8 mouse cellular contexts compared by ENCODE assay signal in the genomic region with DNA sequence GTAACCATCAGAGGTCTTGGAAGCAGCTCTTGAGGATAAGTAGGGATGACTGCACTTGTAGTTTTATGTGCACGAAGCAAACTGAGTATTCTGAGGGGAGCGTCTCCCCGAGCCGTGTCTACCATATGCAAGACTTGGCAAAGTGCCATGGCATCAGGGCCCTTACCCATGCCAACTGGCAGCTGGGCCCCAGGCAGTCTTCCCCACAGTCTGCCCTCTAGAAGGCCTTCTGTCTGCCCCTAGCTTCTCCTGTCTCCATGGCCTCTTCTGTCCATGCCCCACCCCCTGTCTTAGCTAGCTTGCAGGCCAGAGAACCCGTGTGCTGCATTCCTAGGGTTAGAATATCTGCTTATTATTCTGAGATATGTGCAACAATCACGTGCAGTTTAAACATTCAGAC.
A peak's percentile ranks its signal among the peaks of the same experiment; 100 is the strongest.
DNase-seq lines count a peak whose midpoint lies in the region; ATAC-seq and TF ChIP-seq lines count a peak whose summit lies in the region.

No protein-coding gene starts in this region.

- ATAC-seq in intestine, embryonic 15.5 days: peak; percentile 76
- ATAC-seq in intestine, postnatal 0 days: no peak
- ATAC-seq in hindbrain, embryonic 13.5 days (ENCODE audit: low FRiP score): peak; percentile 65
- no peak for ATAC-seq in megakaryocyte progenitor cell, adult 5-6 weeks (replicated peaks; ENCODE audit: poor library complexity)

- TF ChIP-seq CTCF in intestine, postnatal 0 days (IDR thresholded peaks at IDR 0.05; ENCODE audit: low read depth): no peak
- TF ChIP-seq CTCF in brain, embryonic 14.5 days (IDR thresholded peaks at IDR 0.05; ENCODE audit: borderline replicate concordance, extremely low read depth, insufficient read depth, insufficient read length): no peak

- H3K4me1 ChIP-seq in intestine, embryonic 15.5 days (replicated peaks): no peaks in the 10 kb centered on the region
- H3K4me1 ChIP-seq in intestine, postnatal 0 days (replicated peaks; ENCODE audit: control insufficient read depth, insufficient read depth, low read length): peaks cover 4% of the 10 kb centered on the region
- H3K4me1 ChIP-seq in hindbrain, embryonic 13.5 days (replicated peaks): peaks cover 34% of the 10 kb centered on the region

- no peak overlapping the region for H3K9ac ChIP-seq in intestine, embryonic 15.5 days
- no peak overlapping the region for H3K9ac ChIP-seq in intestine, postnatal 0 days (ENCODE audit: low read depth, low read length)
- H3K9ac ChIP-seq in hindbrain, embryonic 13.5 days: no peak overlapping the region

- no peaks in the 10 kb centered on the region for H3K9me3 ChIP-seq in intestine, embryonic 15.5 days
- H3K9me3 ChIP-seq in intestine, postnatal 0 days (ENCODE audit: control insufficient read depth): no peaks in the 10 kb centered on the region
- no peaks in the 10 kb centered on the region for H3K9me3 ChIP-seq in hindbrain, embryonic 13.5 days

- H3K36me3 ChIP-seq in intestine, embryonic 15.5 days: no peaks in the 10 kb centered on the region
- H3K36me3 ChIP-seq in intestine, postnatal 0 days (ENCODE audit: control insufficient read depth, insufficient read depth): no peaks in the 10 kb centered on the region
- H3K36me3 ChIP-seq in hindbrain, embryonic 13.5 days: no peaks in the 10 kb centered on the region

- WGBS in intestine, embryonic 15.5 days: 55% methylated on average over 6 of the region's 6 CpGs
- whole genome bisulfite sequencing in intestine, postnatal 0 days: 45% methylated on average over 6 of the region's 6 CpGs
- 35% methylated on average over 6 of the region's 6 CpGs for WGBS in hindbrain, embryonic 13.5 days

- no peaks in the 10 kb centered on the region for H3K27me3 ChIP-seq in intestine, embryonic 15.5 days (replicated peaks)
- H3K27me3 ChIP-seq in intestine, postnatal 0 days (replicated peaks; ENCODE audit: control insufficient read depth, insufficient read depth, low read length): no peaks in the 10 kb centered on the region
- H3K27me3 ChIP-seq in hindbrain, embryonic 13.5 days: peaks cover 4% of the 10 kb centered on the region; the same call in 1 of the 2 replicates

- no peak for TF ChIP-seq POLR2A in brain, embryonic 14.5 days (IDR thresholded peaks at IDR 0.05; ENCODE audit: borderline replicate concordance, extremely low read depth, insufficient read depth, insufficient read length, poor library complexity, severe bottlenecking)

- H3K27ac ChIP-seq in intestine, embryonic 15.5 days: no peak overlapping the region
- H3K27ac ChIP-seq in intestine, postnatal 0 days (ENCODE audit: low read depth, low read length): no peak overlapping the region
- peak overlapping the region; percentile 8; the same call in 1 of the 2 replicates for H3K27ac ChIP-seq in hindbrain, embryonic 13.5 days

- peak; percentile 50 for DNase-seq in Muller cell, postnatal 12 days (ENCODE audit: inconsistent ontology term)
- peak; percentile 92 for DNase-seq in brain, embryonic 14.5 days (ENCODE audit: low read depth)
- DNase-seq in thymus, postnatal 25 days: no peak
- no peak for DNase-seq in spleen, adult 12 weeks (ENCODE audit: low spot score)

- no peak overlapping the region for H3K4me2 ChIP-seq in intestine, embryonic 15.5 days (replicated peaks)
- H3K4me2 ChIP-seq in intestine, postnatal 0 days (replicated peaks; ENCODE audit: low read depth): no peak overlapping the region
- no peak overlapping the region for H3K4me2 ChIP-seq in hindbrain, embryonic 13.5 days

- no peak overlapping the region for H3K4me3 ChIP-seq in intestine, embryonic 15.5 days (replicated peaks)
- H3K4me3 ChIP-seq in intestine, postnatal 0 days (ENCODE audit: low read depth, low read length): no peak overlapping the region
- H3K4me3 ChIP-seq in hindbrain, embryonic 13.5 days: no peak overlapping the region

Comparison
In these comparisons a context has a peak if more than half of its experiments do, and no peak if none do; other contexts are left out.
1. ATAC-seq: peak in intestine, embryonic 15.5 days (single experiment) and hindbrain, embryonic 13.5 days (single experiment); none in intestine, postnatal 0 days (single experiment) and megakaryocyte progenitor cell, adult 5-6 weeks (single experiment).
2. DNase-seq: peak in Muller cell, postnatal 12 days (single experiment) and brain, embryonic 14.5 days (single experiment); none in thymus, postnatal 25 days (single experiment) and spleen, adult 12 weeks (single experiment).